Mouse (Mus musculus) kidney, postnatal 25 days (tissue): ENCODE measurements around the gene a.

Experiments
- DNase-seq, 2 experiments: peaks; one replicate each; pipeline ENCODE4 v3.0.0; 2021; ENCODE audit warnings: mixed read lengths in 2 of 2

The a gene

GRCm38 (mm10) chr2:155071027-155071426, 279.8 kb downstream of the a start:
- DNase-seq, result no peak

DNA sequence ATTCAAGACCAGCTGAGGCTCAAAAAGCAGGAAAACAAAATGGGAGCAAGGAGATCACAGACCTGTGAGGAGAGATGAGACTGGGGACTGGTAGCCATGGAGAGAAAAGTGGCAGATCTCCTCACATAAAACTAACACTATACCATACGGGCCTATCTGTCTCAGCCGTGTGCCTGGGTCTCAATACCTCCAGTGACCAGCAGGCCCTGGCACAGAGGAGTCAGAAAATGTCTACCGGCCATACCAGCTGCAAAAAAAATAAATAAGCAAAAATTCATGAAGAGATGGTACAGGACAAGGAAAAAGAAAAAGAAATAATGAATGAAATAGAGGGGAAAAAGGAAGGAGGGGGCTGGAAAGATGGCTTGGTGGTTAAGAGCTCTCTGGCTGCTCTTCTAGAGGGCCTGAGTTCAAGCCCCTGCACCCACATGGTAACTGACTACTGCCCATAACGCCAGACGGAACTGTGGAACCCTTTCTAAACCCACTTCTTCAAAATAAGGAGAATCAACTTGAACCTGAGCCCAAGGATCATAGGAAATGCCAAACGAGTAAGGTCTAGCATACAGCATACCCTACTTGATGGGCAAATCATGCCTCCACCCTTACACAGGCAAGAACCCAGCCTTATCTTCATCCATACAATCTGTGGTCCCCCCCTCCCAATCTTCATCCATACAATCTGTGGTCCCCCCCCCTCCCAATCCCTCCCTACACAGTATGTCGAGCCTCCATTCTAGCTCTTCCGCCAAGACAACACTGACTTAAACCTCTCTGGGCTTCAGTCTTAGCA, 281.3 kb downstream of the a start:
- no peak for DNase-seq

DNA sequence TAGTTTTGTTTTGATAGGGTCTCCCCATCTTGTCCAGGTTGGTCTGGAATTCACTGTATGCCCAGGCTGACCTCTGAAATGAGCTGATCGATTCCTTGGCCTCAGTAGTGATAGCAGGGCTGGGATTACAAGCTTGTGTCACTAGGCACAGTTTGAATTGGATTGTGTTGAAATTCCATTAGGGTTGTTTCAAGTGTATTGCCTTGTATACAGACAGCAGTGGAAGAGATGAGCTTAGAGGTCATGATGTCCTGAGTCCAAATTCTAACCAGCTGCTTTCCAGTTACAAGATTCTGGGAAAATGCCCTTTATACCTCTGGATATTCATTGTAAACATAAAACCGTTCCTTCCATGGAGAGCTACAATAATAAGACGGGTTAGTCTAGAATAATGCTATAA, 282.1 kb downstream of the a start:
- DNase-seq, result no peak

- DNase-seq, result peak; percentile 94 to 96
Measured at GRCm38 (mm10) chr2:155073978-155074765, 283.0 kb downstream of the a start, which contains the start of gene Ahcy. TSS of gene Ahcy (minus strand) at chr2:155074497.

GRCm38 (mm10) chr2:155074766-155075330, 283.6 kb downstream of the a start:
- DNase-seq, result peak in 1 of 2 experiments; percentile 15

DNA sequence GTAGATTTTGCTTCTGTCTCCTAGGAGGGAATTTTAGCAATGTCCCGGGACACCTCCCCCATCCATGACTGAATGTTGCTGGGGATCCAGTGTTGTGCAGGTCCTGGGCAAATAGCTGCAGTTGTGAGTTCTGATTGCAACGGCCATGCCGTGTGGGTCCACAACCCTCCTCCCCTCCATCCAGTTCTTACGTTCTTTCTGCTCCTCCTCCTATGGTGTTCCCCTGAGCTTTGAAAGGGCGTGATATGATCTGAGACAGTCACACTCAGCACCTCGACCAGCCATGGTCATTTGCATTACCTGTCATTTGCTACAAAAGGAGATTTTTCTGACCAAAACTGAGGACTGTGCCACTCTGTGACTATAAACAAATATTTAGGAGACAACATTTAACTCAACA, 284.4 kb downstream of the a start:
- DNase-seq, result no peak

DNA sequence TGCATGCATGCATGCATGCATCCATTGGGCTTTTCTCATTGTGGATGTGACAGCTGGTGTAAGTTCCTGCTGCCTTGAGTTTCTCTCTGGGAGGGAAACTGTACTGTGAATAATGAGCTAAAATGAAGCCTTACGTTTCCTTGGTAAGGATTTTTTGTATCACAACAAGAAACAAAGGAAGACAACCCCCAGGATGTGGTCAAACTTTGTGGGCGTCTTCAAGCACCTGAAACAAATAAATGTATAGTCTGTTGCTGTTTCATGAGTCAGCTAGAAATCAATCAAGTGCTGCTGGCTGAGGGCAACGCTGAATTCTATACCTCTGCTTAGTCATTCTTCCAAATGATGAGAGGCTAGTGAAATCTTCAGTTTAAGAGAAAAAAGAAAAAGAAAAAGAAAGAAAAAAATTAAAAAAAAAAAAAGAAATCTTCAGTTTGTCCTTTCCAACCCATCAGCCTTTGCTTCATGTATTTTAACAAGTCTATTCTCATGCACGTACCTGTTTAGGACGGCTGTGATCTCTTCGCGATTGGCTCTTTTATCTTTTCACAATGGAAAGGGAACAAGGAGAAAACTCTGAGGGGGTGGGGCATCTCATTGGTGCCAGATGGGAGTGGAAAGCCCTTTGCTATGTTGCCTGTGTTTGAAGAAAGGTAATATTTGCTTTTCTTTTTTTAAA, 288.4 kb downstream of the a start:
- no peak for DNase-seq

DNA sequence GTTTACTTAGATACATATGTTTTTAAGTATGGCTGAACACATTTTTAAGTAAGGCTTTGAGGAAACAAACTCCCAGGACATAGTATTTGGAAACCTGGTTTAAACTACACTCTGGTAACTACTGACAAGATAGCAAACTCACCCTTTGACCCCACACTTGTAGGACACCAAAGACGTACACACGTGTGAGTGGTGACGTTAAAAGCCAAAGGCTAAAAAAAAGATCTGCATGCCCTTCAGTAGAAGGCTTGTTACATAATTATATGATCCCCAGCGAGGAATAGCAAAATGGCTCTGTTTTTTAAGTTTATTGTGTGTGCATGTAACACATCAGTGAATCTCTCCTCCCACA, 289.0 kb downstream of the a start:
- DNase-seq, result no peak

- peak; percentile 73 to 94 for DNase-seq
Measured at GRCm38 (mm10) chr2:155081056-155081455, 289.9 kb downstream of the a start.

GRCm38 (mm10) chr2:155082121-155082803, 291.1 kb downstream of the a start:
- peak; percentile 83 to 88 for DNase-seq

- DNase-seq, result peak; percentile 55 to 84
Measured at GRCm38 (mm10) chr2:155084546-155084945, 293.3 kb downstream of the a start.

DNA sequence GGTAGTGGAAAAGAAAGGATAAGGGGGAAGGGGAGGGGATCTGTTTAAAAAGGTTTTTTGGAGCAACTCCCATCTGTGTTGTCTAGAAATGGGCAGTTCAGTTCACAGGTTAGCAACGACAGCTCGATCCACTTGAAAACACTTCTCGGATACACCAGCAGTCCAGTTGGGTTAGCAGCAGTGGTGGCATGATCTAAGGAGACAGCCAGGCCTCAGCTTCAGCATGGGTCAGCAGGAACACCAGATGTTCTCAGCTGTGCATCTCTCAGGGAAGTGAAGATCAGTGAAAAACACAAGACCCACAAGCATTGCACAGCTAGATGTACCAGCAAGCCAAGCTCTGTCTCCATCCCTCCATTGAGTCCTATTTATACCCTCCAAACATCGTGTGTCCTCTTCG, 295.1 kb downstream of the a start:
- no peak for DNase-seq

- DNase-seq, result no peak
Measured at GRCm38 (mm10) chr2:155088264-155088663, 297.1 kb downstream of the a start.

DNA sequence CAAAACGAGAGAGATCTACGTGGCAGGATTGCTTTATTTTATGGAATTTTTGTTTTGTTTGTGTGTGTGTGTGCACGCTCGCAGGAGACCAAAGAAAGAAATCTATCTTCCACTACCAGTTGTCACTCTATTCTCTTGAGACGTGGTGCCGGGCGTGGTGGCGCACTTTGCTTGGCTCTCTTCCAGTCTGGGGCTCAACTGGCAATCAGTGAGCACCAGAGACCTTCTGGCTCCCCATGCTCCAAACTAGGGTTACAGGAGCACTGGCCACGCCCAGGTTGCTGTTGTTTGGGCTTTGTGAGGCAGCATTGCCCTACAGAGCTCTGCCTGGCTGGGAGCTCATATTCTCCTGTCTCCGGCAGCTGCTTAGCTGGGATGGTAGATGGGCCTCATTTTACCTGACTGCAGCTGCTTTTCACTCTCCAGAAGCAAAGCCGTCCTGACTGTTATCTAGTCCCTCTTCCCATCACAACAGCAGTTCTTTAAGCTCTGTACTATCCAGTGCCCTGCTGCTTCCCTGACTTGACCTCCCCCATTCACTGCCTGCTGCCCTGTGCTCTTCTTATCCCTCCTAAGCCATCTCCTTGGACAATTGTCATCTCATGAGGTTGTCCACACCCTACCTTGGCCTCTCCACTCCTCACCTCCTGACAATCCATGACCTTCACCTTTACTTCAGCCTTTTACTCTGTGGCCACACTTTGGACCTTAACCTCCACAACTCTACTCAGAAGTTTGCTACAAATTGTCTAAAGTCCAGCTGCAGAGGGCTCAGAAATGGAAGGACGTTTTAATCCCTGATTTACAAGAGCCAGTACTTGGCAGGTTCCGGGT, 299.9 kb downstream of the a start:
- peak; percentile 11 to 44 for DNase-seq

GRCm38 (mm10) chr2:155091743-155092075, 300.5 kb downstream of the a start:
- no peak for DNase-seq

GRCm38 (mm10) chr2:155093418-155093817, 302.2 kb downstream of the a start:
- no peak for DNase-seq

DNA sequence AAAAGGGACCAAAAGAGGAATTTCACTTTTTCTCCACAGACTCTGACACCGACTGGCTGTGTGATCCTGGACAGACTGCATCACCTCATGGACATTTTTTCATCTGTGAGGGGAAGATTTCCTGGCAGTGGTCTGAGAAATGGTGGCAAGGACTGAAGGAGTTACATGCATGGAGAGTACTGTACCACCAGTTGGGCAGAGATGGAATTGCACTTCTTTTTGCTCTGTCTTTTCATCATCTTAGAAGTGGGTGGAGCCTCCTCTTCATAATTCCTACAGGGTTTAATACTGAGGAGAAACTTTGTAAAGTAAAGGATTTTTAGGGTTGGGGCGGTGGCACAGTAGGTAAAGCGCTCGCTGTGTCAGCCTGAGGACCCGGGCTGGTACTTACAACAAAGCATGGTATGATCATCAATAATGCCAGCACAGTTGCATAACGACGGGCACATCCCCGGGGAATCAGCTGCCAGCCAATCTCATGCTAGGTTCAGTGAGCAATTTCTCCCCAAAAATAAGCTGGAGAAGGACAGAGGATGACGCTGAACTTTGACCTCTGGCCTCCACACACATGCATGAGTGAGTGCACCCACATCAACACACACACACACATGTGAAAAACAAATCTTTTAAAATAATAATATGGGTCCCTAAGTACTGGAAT, 307.6 kb downstream of the a start:
- peak; percentile 52 to 78 for DNase-seq

DNA sequence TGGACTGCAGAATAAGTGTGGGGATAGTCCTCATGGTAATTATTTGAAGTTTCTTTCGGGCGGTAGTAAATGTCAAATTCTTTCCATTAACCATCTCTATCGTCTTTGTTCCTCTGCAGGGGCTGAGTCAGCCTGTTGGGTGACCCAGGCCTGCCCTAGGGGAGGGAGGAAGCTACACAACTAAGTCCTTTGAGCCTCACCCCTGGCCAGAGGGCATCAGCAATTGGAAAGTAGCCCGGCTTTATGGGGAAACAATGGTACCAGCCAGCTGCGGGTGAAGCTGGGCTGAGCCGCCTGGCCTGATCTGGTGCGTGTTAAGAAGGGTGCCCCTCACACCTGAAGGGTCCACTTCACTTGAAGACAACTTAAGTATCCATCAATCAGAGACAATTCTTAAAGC, 308.2 kb downstream of the a start:
- peak; percentile 75 to 92 for DNase-seq

GRCm38 (mm10) chr2:155099994-155100795, 309.0 kb downstream of the a start:
- DNase-seq, result no peak
